ENCODE assay signal across 8 mouse cellular contexts in the genomic region with DNA sequence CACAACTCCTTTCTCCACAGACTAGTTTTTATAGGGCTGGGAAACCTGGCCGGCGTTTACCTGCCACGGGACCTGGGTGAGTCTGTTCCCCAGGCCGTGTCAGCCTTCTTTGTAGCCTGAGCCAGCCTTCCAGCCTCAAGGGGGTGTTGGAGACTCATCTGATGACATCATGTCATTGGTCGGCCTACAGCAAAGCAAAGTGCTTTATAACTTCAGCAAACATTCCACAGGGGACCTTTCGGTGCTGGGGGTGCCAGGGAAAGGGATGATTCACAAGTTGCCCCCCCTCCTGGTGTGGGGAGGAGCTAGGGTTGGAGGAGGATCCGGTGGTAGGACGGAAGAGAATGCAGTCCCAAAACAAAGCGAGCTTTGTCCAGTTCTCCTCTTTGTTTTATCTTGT. TPM values are rescaled to one million over a fixed set of nuclear protein-coding genes. Genes with fewer than 3 reads are reported as not detected.
DNase-seq lines count a peak whose midpoint lies in the region; ATAC-seq and TF ChIP-seq lines count a peak whose summit lies in the region.

No protein-coding gene starts in this region.

- peak overlapping the region; percentile 99 for H3K27ac ChIP-seq in liver, adult 2 months (replicated peaks; ENCODE audit: insufficient read depth, low read depth, low read length)
- H3K27ac ChIP-seq in embryonic facial prominence, embryonic 14.5 days (replicated peaks; ENCODE audit: low read depth, low read length), result peak overlapping the region; percentile 88; the same call in 1 of the 2 replicates
- H3K27ac ChIP-seq in hindbrain, embryonic 12.5 days, result no peak overlapping the region
- H3K27ac ChIP-seq in liver, embryonic 11.5 days (ENCODE audit: low read depth, low read length), result no peak overlapping the region
- H3K27ac ChIP-seq in stomach, embryonic 15.5 days, result peak overlapping the region; percentile 96

- peaks cover 46% of the 10 kb centered on the region for H3K4me1 ChIP-seq in liver, adult 2 months (ENCODE audit: control insufficient read depth, insufficient read depth, low read length)
- H3K4me1 ChIP-seq in embryonic facial prominence, embryonic 14.5 days (ENCODE audit: control insufficient read depth, insufficient read depth, low read length), result peaks cover 36% of the 10 kb centered on the region
- H3K4me1 ChIP-seq in hindbrain, embryonic 12.5 days, result peaks cover 57% of the 10 kb centered on the region
- H3K4me1 ChIP-seq in liver, embryonic 11.5 days (replicated peaks; ENCODE audit: control insufficient read depth, insufficient read depth, low read length), result peaks cover 36% of the 10 kb centered on the region
- peaks cover 53% of the 10 kb centered on the region for H3K4me1 ChIP-seq in stomach, embryonic 15.5 days

- H3K4me2 ChIP-seq in embryonic facial prominence, embryonic 14.5 days (ENCODE audit: low read depth, low read length), result peak overlapping the region; percentile 87
- H3K4me2 ChIP-seq in hindbrain, embryonic 12.5 days (replicated peaks), result peak overlapping the region; percentile 81; the same call in 1 of the 2 replicates
- peak overlapping the region; percentile 73 for H3K4me2 ChIP-seq in liver, embryonic 11.5 days
- peak overlapping the region; percentile 59 for H3K4me2 ChIP-seq in stomach, embryonic 15.5 days

- H3K36me3 ChIP-seq in liver, adult 2 months (ENCODE audit: control insufficient read depth, insufficient read depth, low read length), result no peaks in the 10 kb centered on the region
- peaks cover 22% of the 10 kb centered on the region for H3K36me3 ChIP-seq in embryonic facial prominence, embryonic 14.5 days (ENCODE audit: control insufficient read depth, insufficient read depth, low read length)
- H3K36me3 ChIP-seq in hindbrain, embryonic 12.5 days, result no peaks in the 10 kb centered on the region
- H3K36me3 ChIP-seq in liver, embryonic 11.5 days (ENCODE audit: control insufficient read depth, insufficient read depth, low read length), result no peaks in the 10 kb centered on the region; the same call in none of the 2 replicates
- no peaks in the 10 kb centered on the region for H3K36me3 ChIP-seq in stomach, embryonic 15.5 days

- TF ChIP-seq CTCF in liver, adult 2 months (IDR thresholded peaks at IDR 0.05; ENCODE audit: low read depth, low read length), result no peak

- intact Hi-C loops in left cerebral cortex, postnatal 14 days (cut with DNase I), result loop anchor here (5.0 kb wide), 1 partner anchor 217 kb away; no protein-coding TSS in a partner anchor

- DNase-seq in liver, adult 2 months (ENCODE audit: extremely low read depth, low read depth, low spot score), result peak; percentile 49
- no peak for DNase-seq in liver
- DNase-seq in embryonic facial prominence, embryonic 14.5 days (ENCODE audit: low spot score), result peak; percentile 69
- DNase-seq in liver, embryonic 11.5 days (ENCODE audit: low spot score), result no peak
- DNase-seq in left cerebral cortex, postnatal 14 days (ENCODE audit: low spot score in 2 of 2), result no peak

- TF ChIP-seq POLR2A in liver, adult 2 months (IDR thresholded peaks at IDR 0.05; ENCODE audit: extremely low read depth, insufficient read depth, low read length), result no peak

- H3K9ac ChIP-seq in liver, adult 2 months (ENCODE audit: low read depth, low read length), result peak overlapping the region; percentile 95
- 0 out of 2 replicates have a peak overlapping the region, but pooled peaks have one; percentile 81 for H3K9ac ChIP-seq in embryonic facial prominence, embryonic 14.5 days (ENCODE audit: low read depth, low read length)
- H3K9ac ChIP-seq in hindbrain, embryonic 12.5 days, result no peak overlapping the region
- peak overlapping the region; percentile 15; the same call in 1 of the 2 replicates for H3K9ac ChIP-seq in liver, embryonic 11.5 days (ENCODE audit: low read depth, low read length)
- H3K9ac ChIP-seq in stomach, embryonic 15.5 days, result no peak overlapping the region

- H3K27me3 ChIP-seq in liver, adult 2 months (ENCODE audit: control insufficient read depth, insufficient read depth, low read length), result no peaks in the 10 kb centered on the region
- H3K27me3 ChIP-seq in embryonic facial prominence, embryonic 14.5 days (replicated peaks; ENCODE audit: control insufficient read depth, insufficient read depth, low read length), result no peaks in the 10 kb centered on the region; the same call in none of the 2 replicates
- peaks cover 36% of the 10 kb centered on the region for H3K27me3 ChIP-seq in hindbrain, embryonic 12.5 days
- peaks cover 34% of the 10 kb centered on the region for H3K27me3 ChIP-seq in liver, embryonic 11.5 days (replicated peaks; ENCODE audit: control insufficient read depth, insufficient read depth, low read length)
- no peaks in the 10 kb centered on the region for H3K27me3 ChIP-seq in stomach, embryonic 15.5 days (replicated peaks)

- H3K9me3 ChIP-seq in embryonic facial prominence, embryonic 14.5 days (ENCODE audit: control insufficient read depth, low read length), result no peaks in the 10 kb centered on the region
- no peaks in the 10 kb centered on the region for H3K9me3 ChIP-seq in hindbrain, embryonic 12.5 days (replicated peaks)
- no peaks in the 10 kb centered on the region for H3K9me3 ChIP-seq in liver, embryonic 11.5 days (ENCODE audit: control insufficient read depth, low read length)
- no peaks in the 10 kb centered on the region for H3K9me3 ChIP-seq in stomach, embryonic 15.5 days

- ATAC-seq in embryonic facial prominence, embryonic 14.5 days (ENCODE audit: low read depth), result no peak
- no peak for ATAC-seq in hindbrain, embryonic 12.5 days (ENCODE audit: low FRiP score)
- ATAC-seq in liver, embryonic 11.5 days (replicated peaks; ENCODE audit: low FRiP score), result no peak
- peak; percentile 9; the same call in 1 of the 2 replicates for ATAC-seq in stomach, embryonic 15.5 days (ENCODE audit: insufficient read depth, low FRiP score, low read depth)
- ATAC-seq in cerebellum, adult (ENCODE audit: insufficient number of reproducible peaks, low FRiP score, low TSS enrichment), result no peak

- peaks cover 15% of the 10 kb centered on the region; the same call in 1 of the 2 replicates for H3K79me2 ChIP-seq in liver, adult 2 months (ENCODE audit: control insufficient read depth, insufficient read depth, low read length)

- peak overlapping the region; percentile 96 for H3K4me3 ChIP-seq in liver, adult 2 months (ENCODE audit: insufficient read depth, low read depth, low read length)
- H3K4me3 ChIP-seq in embryonic facial prominence, embryonic 14.5 days (ENCODE audit: low read depth, low read length), result peak overlapping the region; percentile 72
- no peak overlapping the region for H3K4me3 ChIP-seq in hindbrain, embryonic 12.5 days
- H3K4me3 ChIP-seq in liver, embryonic 11.5 days (ENCODE audit: low read depth, low read length), result peak overlapping the region; percentile 56
- H3K4me3 ChIP-seq in stomach, embryonic 15.5 days (replicated peaks), result peak overlapping the region; percentile 72

- WGBS in liver, adult 2 months, result 11% methylated on average over 9 of the region's 9 CpGs
- WGBS in embryonic facial prominence, embryonic 14.5 days, result 31% methylated on average over 9 of the region's 9 CpGs
- 36% methylated on average over 9 of the region's 9 CpGs for WGBS in hindbrain, embryonic 12.5 days
- WGBS in liver, embryonic 11.5 days, result 33% methylated on average over 9 of the region's 9 CpGs
- WGBS in stomach, embryonic 15.5 days, result 25% methylated on average over 9 of the region's 9 CpGs

RNA-seq across cellular contexts. Expression of a gene that starts 2.4 kb away (rescaled TPM):
- 6.5 and 8.5 TPM in 2 replicates for total RNA-seq in liver, adult 2 months (2014; rRNA removed)
- 39.7 and 42.7 TPM in 2 replicates for polyA plus RNA-seq in liver, adult 2 months (2012; rRNA removed)
- polyA plus RNA-seq in embryonic facial prominence, embryonic 14.5 days (2014; fragmentation: Nextera tagmentation; extraction: Ambion mirVana), result 30.8 and 36.1 TPM in 2 replicates
- polyA plus RNA-seq in hindbrain, embryonic 12.5 days (2016; fragmentation: Nextera tagmentation; extraction: Ambion mirVana), result 15.1 and 15.6 TPM in 2 replicates
- polyA plus RNA-seq in liver, embryonic 11.5 days (2014; fragmentation: Nextera tagmentation; extraction: Ambion mirVana), result 21.9 and 23.9 TPM in 2 replicates
- polyA plus RNA-seq in stomach, embryonic 15.5 days (2015; fragmentation: Nextera tagmentation; extraction: Ambion mirVana), result 54.1 and 62.1 TPM in 2 replicates
- 10 to 100 TPM in 1 of 2 experiments, 1 to 10 TPM in 1; 6.5 to 11.0 TPM for total RNA-seq in left cerebral cortex, postnatal 14 days (2021)

RNA-seq across cellular contexts. Expression of a gene that starts 10.5 kb away (rescaled TPM):
- 0.55 TPM in 1 of 2 replicates, not detected in the other for total RNA-seq in liver, adult 2 months (2014; rRNA removed)
- polyA plus RNA-seq in liver, adult 2 months (2012; rRNA removed), result 0.57 TPM in 1 of 2 replicates, not detected in the other
- polyA plus RNA-seq in embryonic facial prominence, embryonic 14.5 days (2014; fragmentation: Nextera tagmentation; extraction: Ambion mirVana), result 0.89 and 1.4 TPM in 2 replicates
- polyA plus RNA-seq in hindbrain, embryonic 12.5 days (2016; fragmentation: Nextera tagmentation; extraction: Ambion mirVana), result not detected in 2 replicates
- polyA plus RNA-seq in liver, embryonic 11.5 days (2014; fragmentation: Nextera tagmentation; extraction: Ambion mirVana), result 6.9 and 11.4 TPM in 2 replicates
- 210 and 299 TPM in 2 replicates for polyA plus RNA-seq in stomach, embryonic 15.5 days (2015; fragmentation: Nextera tagmentation; extraction: Ambion mirVana)
- not detected for total RNA-seq in left cerebral cortex, postnatal 14 days (2021)

RNA-seq across cellular contexts. Expression of a gene that starts 32.2 kb away (rescaled TPM):
- 4.4 and 6.4 TPM in 2 replicates for total RNA-seq in liver, adult 2 months (2014; rRNA removed)
- 34.9 and 42.7 TPM in 2 replicates for polyA plus RNA-seq in liver, adult 2 months (2012; rRNA removed)
- polyA plus RNA-seq in embryonic facial prominence, embryonic 14.5 days (2014; fragmentation: Nextera tagmentation; extraction: Ambion mirVana), result 42.5 and 46.9 TPM in 2 replicates
- 54.3 and 58.7 TPM in 2 replicates for polyA plus RNA-seq in hindbrain, embryonic 12.5 days (2016; fragmentation: Nextera tagmentation; extraction: Ambion mirVana)
- 40.8 and 43.0 TPM in 2 replicates for polyA plus RNA-seq in liver, embryonic 11.5 days (2014; fragmentation: Nextera tagmentation; extraction: Ambion mirVana)
- polyA plus RNA-seq in stomach, embryonic 15.5 days (2015; fragmentation: Nextera tagmentation; extraction: Ambion mirVana), result 47.1 TPM in 2 replicates
- total RNA-seq in left cerebral cortex, postnatal 14 days (2021), result 10 to 100 TPM; 53.7 to 56.3 TPM

RNA-seq across cellular contexts. Expression of a gene that starts 41.9 kb away (rescaled TPM):
- 2.7 and 4.3 TPM in 2 replicates for total RNA-seq in liver, adult 2 months (2014; rRNA removed)
- polyA plus RNA-seq in liver, adult 2 months (2012; rRNA removed), result 15.0 and 18.7 TPM in 2 replicates
- polyA plus RNA-seq in embryonic facial prominence, embryonic 14.5 days (2014; fragmentation: Nextera tagmentation; extraction: Ambion mirVana), result 6.1 and 6.3 TPM in 2 replicates
- 2.7 and 2.9 TPM in 2 replicates for polyA plus RNA-seq in hindbrain, embryonic 12.5 days (2016; fragmentation: Nextera tagmentation; extraction: Ambion mirVana)
- 2.3 and 2.7 TPM in 2 replicates for polyA plus RNA-seq in liver, embryonic 11.5 days (2014; fragmentation: Nextera tagmentation; extraction: Ambion mirVana)
- 6.6 and 7.6 TPM in 2 replicates for polyA plus RNA-seq in stomach, embryonic 15.5 days (2015; fragmentation: Nextera tagmentation; extraction: Ambion mirVana)
- total RNA-seq in left cerebral cortex, postnatal 14 days (2021), result 1 to 10 TPM; 4.0 to 5.1 TPM

RNA-seq across cellular contexts. Expression of a gene that starts 54.7 kb away (rescaled TPM):
- not detected in 2 replicates for total RNA-seq in liver, adult 2 months (2014; rRNA removed)
- polyA plus RNA-seq in liver, adult 2 months (2012; rRNA removed), result not detected in 2 replicates
- 0.58 and 0.98 TPM in 2 replicates for polyA plus RNA-seq in embryonic facial prominence, embryonic 14.5 days (2014; fragmentation: Nextera tagmentation; extraction: Ambion mirVana)
- polyA plus RNA-seq in hindbrain, embryonic 12.5 days (2016; fragmentation: Nextera tagmentation; extraction: Ambion mirVana), result 0.22 and 0.61 TPM in 2 replicates
- 0.55 and 0.99 TPM in 2 replicates for polyA plus RNA-seq in liver, embryonic 11.5 days (2014; fragmentation: Nextera tagmentation; extraction: Ambion mirVana)
- 0.42 and 0.52 TPM in 2 replicates for polyA plus RNA-seq in stomach, embryonic 15.5 days (2015; fragmentation: Nextera tagmentation; extraction: Ambion mirVana)
- total RNA-seq in left cerebral cortex, postnatal 14 days (2021), result under 1 TPM in 1 of 2 experiments, not detected in 1; 0.23 TPM

Comparison
In these comparisons a context has a peak if more than half of its experiments do, and no peak if none do; other contexts are left out.
1. DNase-seq: peak in liver, adult 2 months (single experiment) and embryonic facial prominence, embryonic 14.5 days (single experiment); none in liver (single experiment), liver, embryonic 11.5 days (single experiment) and left cerebral cortex, postnatal 14 days (0 of 2).
2. H3K27ac ChIP-seq: peak in liver, adult 2 months (single experiment), embryonic facial prominence, embryonic 14.5 days (single experiment) and stomach, embryonic 15.5 days (single experiment); none in hindbrain, embryonic 12.5 days (single experiment) and liver, embryonic 11.5 days (single experiment).
3. H3K9ac ChIP-seq: peak in liver, adult 2 months (single experiment), embryonic facial prominence, embryonic 14.5 days (single experiment) and liver, embryonic 11.5 days (single experiment); none in hindbrain, embryonic 12.5 days (single experiment) and stomach, embryonic 15.5 days (single experiment).
4. RNA of a gene that starts 10.5 kb away (polyA plus RNA-seq): 210 to 299 TPM in stomach, embryonic 15.5 days; 6.9 to 11.4 TPM in liver, embryonic 11.5 days, 0.89 to 1.4 TPM in embryonic facial prominence, embryonic 14.5 days, 0.57 TPM in liver, adult 2 months and not detected in hindbrain, embryonic 12.5 days; every median in the first group is over 10 times any median in the second.
5. Peak in every context shown above with its lines, with median percentiles within 50 percentile points of each other: H3K4me2 ChIP-seq.